Mouse (Mus musculus) G1E (cell line): ENCODE measurements at regions not wholly inside any gene's neighbourhood (a gene's known extent, or its start where the extent isn't known, plus 50 kb on each side); places are given as distances from the start of the nearest gene placed in this dataset.

Source experiments
- CTCF ChIP-seq: IDR thresholded peaks from 2 replicates; pipeline ENCODE4 v1.5.1; 2012; ENCODE audit warnings: low read depth, low read length, inconsistent platforms, mixed read lengths
- TAL1 ChIP-seq: conservative IDR thresholded peaks from 2 replicates; pipeline ENCODE4 v1.6.1; 2012; ENCODE audit warnings: low read depth, low read length, inconsistent platforms, mixed read lengths

- no peak for TF ChIP-seq CTCF
- TF ChIP-seq TAL1, result no peak
These were observed 317.3 kb downstream of the Car8 start for GRCm38 (mm10) chr4:7921503-7921902.
